In genomic region chr7:75827850-75828249, GRCm38 (mm10) we compare ENCODE assay signal across 8 mouse cellular contexts. TPM values are rescaled to one million over a fixed set of nuclear protein-coding genes. Genes with fewer than 3 reads are reported as not detected.
A peak's percentile ranks its signal among the peaks of the same experiment; 100 is the strongest.
DNase-seq lines count a peak whose midpoint lies in the region; ATAC-seq and TF ChIP-seq lines count a peak whose summit lies in the region.

No protein-coding gene starts in this region.

- H3K36me3 ChIP-seq in forebrain, embryonic 14.5 days (ENCODE audit: control insufficient read depth, insufficient read depth, low read length) = no peaks in the 10 kb centered on the region
- H3K36me3 ChIP-seq in liver, postnatal 0 days (replicated peaks; ENCODE audit: insufficient read depth, low read length) = no peaks in the 10 kb centered on the region
- H3K36me3 ChIP-seq in neural tube, embryonic 14.5 days (ENCODE audit: control insufficient read depth, insufficient read depth, low read length) = no peaks in the 10 kb centered on the region

- no peak for TF ChIP-seq EP300 in liver, postnatal 0 days (IDR thresholded peaks at IDR 0.05; ENCODE audit: low read depth)

- TF ChIP-seq CTCF in liver, postnatal 0 days (IDR thresholded peaks at IDR 0.05; ENCODE audit: low read depth) = peak; percentile 95

- H3K4me2 ChIP-seq in forebrain, embryonic 14.5 days (ENCODE audit: low read length) = no peak overlapping the region
- no peak overlapping the region for H3K4me2 ChIP-seq in liver, postnatal 0 days (ENCODE audit: low read depth, low read length)
- no peak overlapping the region for H3K4me2 ChIP-seq in neural tube, embryonic 14.5 days (ENCODE audit: low read depth, low read length)

- 34% methylated on average over 10 of the region's 10 CpGs for WGBS in forebrain, embryonic 14.5 days
- 20% methylated on average over 10 of the region's 10 CpGs for WGBS in large intestine, adult 2 months
- 20% methylated on average over 10 of the region's 10 CpGs for WGBS in liver, postnatal 0 days (ENCODE audit: insufficient replicate concordance)
- WGBS in neural tube, embryonic 14.5 days = 32% methylated on average over 10 of the region's 10 CpGs

- no peaks in the 10 kb centered on the region for H3K9me3 ChIP-seq in forebrain, embryonic 14.5 days (replicated peaks; ENCODE audit: control insufficient read depth, low read length)
- no peaks in the 10 kb centered on the region for H3K9me3 ChIP-seq in liver, postnatal 0 days (ENCODE audit: low read length)
- no peaks in the 10 kb centered on the region for H3K9me3 ChIP-seq in neural tube, embryonic 14.5 days (ENCODE audit: control insufficient read depth, low read length)

- no peaks in the 10 kb centered on the region for H3K27me3 ChIP-seq in forebrain, embryonic 14.5 days (replicated peaks; ENCODE audit: control insufficient read depth, insufficient read depth, low read length)
- no peaks in the 10 kb centered on the region for H3K27me3 ChIP-seq in liver, postnatal 0 days (ENCODE audit: insufficient read depth, low read length)
- H3K27me3 ChIP-seq in neural tube, embryonic 14.5 days (ENCODE audit: control insufficient read depth, insufficient read depth, low read length) = no peaks in the 10 kb centered on the region

- no peaks in the 10 kb centered on the region for H3K4me1 ChIP-seq in forebrain, embryonic 14.5 days (ENCODE audit: control insufficient read depth, insufficient read depth, low read length)
- H3K4me1 ChIP-seq in liver, postnatal 0 days (ENCODE audit: insufficient read depth) = peaks cover 31% of the 10 kb centered on the region
- H3K4me1 ChIP-seq in neural tube, embryonic 14.5 days (ENCODE audit: control insufficient read depth, insufficient read depth, low read length) = no peaks in the 10 kb centered on the region

- H3K27ac ChIP-seq in forebrain, embryonic 14.5 days (ENCODE audit: low read depth, low read length) = no peak overlapping the region
- H3K27ac ChIP-seq in liver, postnatal 0 days (ENCODE audit: low read depth) = 0 out of 2 replicates have a peak overlapping the region, but pooled peaks have one; percentile 52
- H3K27ac ChIP-seq in neural tube, embryonic 14.5 days (ENCODE audit: low read depth, low read length) = no peak overlapping the region

- no peak overlapping the region for H3K4me3 ChIP-seq in forebrain, embryonic 14.5 days (ENCODE audit: low read depth, low read length)
- no peak overlapping the region for H3K4me3 ChIP-seq in liver, postnatal 0 days (ENCODE audit: low read depth, low read length)
- H3K4me3 ChIP-seq in neural tube, embryonic 14.5 days (ENCODE audit: low read depth, low read length) = no peak overlapping the region

- DNase-seq in Muller cell, postnatal 12 days (ENCODE audit: inconsistent ontology term) = peak; percentile 62
- peak; percentile 81 for DNase-seq in forebrain, embryonic 14.5 days (ENCODE audit: low spot score)
- peak; percentile 66 to 74 for DNase-seq in heart, postnatal 36 days
- DNase-seq in large intestine, adult 2 months (ENCODE audit: low read depth, low spot score) = peak; percentile 64
- DNase-seq in liver, postnatal 0 days = peak; percentile 86
- peak; percentile 38 to 65 for DNase-seq in thymus, postnatal 10 days (ENCODE audit: low spot score in 2 of 2)

- no peak overlapping the region for H3K9ac ChIP-seq in forebrain, embryonic 14.5 days (ENCODE audit: low read length)
- no peak overlapping the region for H3K9ac ChIP-seq in liver, postnatal 0 days (replicated peaks)
- H3K9ac ChIP-seq in neural tube, embryonic 14.5 days (replicated peaks; ENCODE audit: low read depth, low read length) = no peak overlapping the region

- intact Hi-C loops in heart, postnatal 36 days (cut with DNase I) = loop anchor here (1.0 to 10.0 kb wide), 4 partner anchors 52 to 453 kb away; no protein-coding TSS in a partner anchor

- ATAC-seq in cerebellum, adult (ENCODE audit: insufficient number of reproducible peaks, low FRiP score, low TSS enrichment) = peak; percentile 70
- ATAC-seq in forebrain, embryonic 14.5 days = peak; percentile 72
- ATAC-seq in liver, postnatal 0 days = peak; percentile 62
- ATAC-seq in neural tube, embryonic 14.5 days (ENCODE audit: low read depth) = peak; percentile 69; the same call in 1 of the 2 replicates

RNA-seq across cellular contexts. Expression of gene Klhl25, which starts 20.3 kb away (rescaled TPM):
- 36.9 and 40.9 TPM in 2 replicates for polyA plus RNA-seq in forebrain, embryonic 14.5 days (2014; fragmentation: Nextera tagmentation; extraction: Ambion mirVana)
- 1 to 10 TPM; 4.9 to 5.4 TPM for total RNA-seq in heart, postnatal 36 days (2021)
- polyA plus RNA-seq in large intestine, adult 2 months (2012; rRNA removed) = 8.9 and 10.4 TPM in 2 replicates
- 13.0 and 13.5 TPM in 2 replicates for polyA plus RNA-seq in liver, postnatal 0 days (2015; fragmentation: Nextera tagmentation; extraction: Ambion mirVana)
- polyA plus RNA-seq in neural tube, embryonic 14.5 days (2014; fragmentation: Nextera tagmentation; extraction: Ambion mirVana) = 22.1 and 23.3 TPM in 2 replicates
